Mouse (Mus musculus) right cerebral cortex, postnatal 36 days (tissue): ENCODE measurements around the gene Unk.
"Not testable (repeated sequence)": the region's sequence is repeated elsewhere in the genome, so short reads cannot be mapped to it uniquely, and the experiment has no call there.

Experiments
- DNase-seq, 2 experiments: peaks; one replicate each; pipeline ENCODE4 v3.0.0; 2022; ENCODE audit warnings: low spot score in 2 of 2, mixed read lengths in 1 of 2

Unk gene

GRCm38 (mm10) chr11:116010146-116010545, 20.0 kb upstream of the Unk start:
- DNase-seq, result no peak

GRCm38 (mm10) chr11:116010948-116011347, 19.2 kb upstream of the Unk start:
- no peak for DNase-seq

GRCm38 (mm10) chr11:116011529-116012261, 18.4 kb upstream of the Unk start:
- no peak for DNase-seq

- DNase-seq, result peak; percentile 83 to 86
These were observed 17.7 kb upstream of the Unk start, which contains the start of gene Galk1 for GRCm38 (mm10) chr11:116012262-116012947. Gene Galk1 (minus strand): TSS chr11:116012719.

GRCm38 (mm10) chr11:116014821-116015220, 15.3 kb upstream of the Unk start:
- DNase-seq, result no peak

GRCm38 (mm10) chr11:116018106-116018505, 12.0 kb upstream of the Unk start:
- DNase-seq, result no peak

GRCm38 (mm10) chr11:116018867-116019266, 11.3 kb upstream of the Unk start:
- not testable (repeated sequence) for DNase-seq

- DNase-seq, result no peak
These were observed 10.7 kb upstream of the Unk start for GRCm38 (mm10) chr11:116019360-116019791.

- no peak for DNase-seq
These were observed 10.1 kb upstream of the Unk start for GRCm38 (mm10) chr11:116019976-116020411.

- DNase-seq, result no peak
These were observed 9.6 kb upstream of the Unk start for GRCm38 (mm10) chr11:116020519-116020922.

GRCm38 (mm10) chr11:116021328-116022220, 8.5 kb upstream of the Unk start:
- DNase-seq, result no peak

GRCm38 (mm10) chr11:116022256-116022780, 7.8 kb upstream of the Unk start:
- DNase-seq, result no peak

GRCm38 (mm10) chr11:116023074-116023770, 6.9 kb upstream of the Unk start:
- not testable (repeated sequence) for DNase-seq

GRCm38 (mm10) chr11:116023771-116024355, 6.3 kb upstream of the Unk start:
- DNase-seq, result peak; percentile 57 to 69

- DNase-seq, result peak; percentile 96 to 98
These were observed 5.7 kb upstream of the Unk start for GRCm38 (mm10) chr11:116024356-116024808.

GRCm38 (mm10) chr11:116025056-116025845, 4.9 kb upstream of the Unk start:
- DNase-seq, result no peak

GRCm38 (mm10) chr11:116027756-116028155, 2.4 kb upstream of the Unk start, which contains the start of gene H3f3b:
Gene H3f3b (minus strand): TSS chr11:116027962.
- DNase-seq, result no peak

- no peak for DNase-seq
These were observed 1.8 kb upstream of the Unk start for GRCm38 (mm10) chr11:116028177-116028865.
